Mouse (Mus musculus): Measurements from ENCODE around the gene Tmem217.

DNA sequence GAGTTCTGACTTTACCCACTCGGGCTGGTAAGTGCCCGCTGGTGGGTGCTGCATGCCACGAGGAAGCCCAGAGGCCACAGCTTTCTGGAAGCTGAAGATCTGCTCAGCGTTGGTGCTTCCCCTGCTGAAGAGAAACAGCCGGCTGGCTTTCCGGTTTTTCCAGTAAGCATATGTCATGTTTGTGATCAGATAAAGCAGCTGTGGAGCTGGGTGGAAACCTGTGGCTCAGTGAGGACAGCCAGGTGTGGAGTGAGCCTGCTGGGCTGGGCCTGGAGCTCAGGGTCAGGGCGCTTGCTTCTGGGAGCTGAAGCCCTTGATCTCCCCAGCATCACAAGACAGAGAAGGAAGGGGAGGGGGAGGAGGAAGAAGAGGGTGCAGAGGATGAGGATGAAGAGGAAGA lies 4.7 kb upstream of the Tmem217 start:
- no peak for TF ChIP-seq EP300 (IDR thresholded peaks at IDR 0.05; ENCODE audit: low read depth)
- TF ChIP-seq CTCF (IDR thresholded peaks at IDR 0.05; ENCODE audit: low read depth): no peak
